Mouse (Mus musculus): Measurements from ENCODE around the gene 2310022A10Rik. TPM values are rescaled to one million over a fixed set of nuclear protein-coding genes. Genes with fewer than 3 reads are reported as not detected.

The 2310022A10Rik gene
- polyA plus RNA-seq, 1 experiment from 2014 or later, result 40.8 TPM

DNA sequence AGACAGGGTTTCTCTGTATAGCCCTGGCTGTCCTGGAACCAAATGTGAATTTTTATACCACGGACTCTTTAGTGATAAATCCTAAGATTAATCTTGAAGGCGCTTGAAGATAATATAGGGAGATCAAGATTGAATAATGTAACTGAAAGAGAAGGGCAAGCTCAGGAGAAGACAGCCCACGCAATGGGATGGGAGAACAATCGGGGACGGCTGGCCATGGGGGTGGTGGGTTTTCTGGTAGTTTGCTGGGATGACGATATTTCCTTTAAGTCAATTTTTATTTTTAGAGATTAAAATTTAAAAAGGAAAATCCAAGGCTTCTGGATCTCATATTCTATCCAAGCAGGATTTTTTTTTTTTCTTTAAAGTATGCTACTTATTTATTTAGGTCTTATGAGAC is 10.0 kb upstream of the 2310022A10Rik start:
- no peak for DNase-seq (ENCODE audit: low spot score)
- Histone ChIP-seq H3K4me3 (peak overlapping the region; percentile 53), H3K4me1 (peaks cover 27% of the 10 kb centered on the region), H3K9me3 (replicated peaks) (no peaks in the 10 kb centered on the region), H3K27me3 (ENCODE audit: low read depth, poor library complexity, severe bottlenecking) (no peaks in the 10 kb centered on the region), H3K27ac (peak overlapping the region; percentile 70), H3K36me3 (peaks cover 5% of the 10 kb centered on the region; the same call in 1 of the 2 replicates)
- WGBS, result 59% methylated on average over 6 of the region's 6 CpGs

DNA sequence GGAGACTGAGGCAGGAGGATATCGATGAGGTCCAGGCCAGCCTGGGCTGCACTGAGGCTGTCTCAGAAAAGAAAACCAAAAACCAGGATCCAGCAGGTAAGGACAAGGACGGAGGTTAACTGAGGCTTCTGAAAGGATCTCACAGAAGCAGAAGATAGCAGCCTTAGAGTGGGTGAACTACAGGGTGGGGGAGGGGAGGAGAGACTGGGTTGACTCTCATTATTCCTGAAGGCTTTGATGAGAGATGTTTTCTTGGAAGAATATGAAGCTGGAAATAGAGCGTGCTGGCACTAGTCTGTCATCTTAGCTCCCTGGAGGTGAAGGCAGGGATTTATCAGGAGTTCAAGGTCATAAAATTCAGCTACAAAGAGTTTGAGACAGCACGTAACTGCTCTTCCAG is 9.2 kb upstream of the 2310022A10Rik start:
- Histone ChIP-seq H3K36me3 (peaks cover 5% of the 10 kb centered on the region; the same call in 1 of the 2 replicates), H3K9me3 (replicated peaks) (no peaks in the 10 kb centered on the region), H3K4me3 (no peak overlapping the region), H3K4me1 (peaks cover 27% of the 10 kb centered on the region), H3K27ac (no peak overlapping the region), H3K27me3 (ENCODE audit: low read depth, poor library complexity, severe bottlenecking) (no peaks in the 10 kb centered on the region)
- WGBS, result 87% methylated on average over 4 of the region's 4 CpGs
- no peak for DNase-seq (ENCODE audit: low spot score)

DNA sequence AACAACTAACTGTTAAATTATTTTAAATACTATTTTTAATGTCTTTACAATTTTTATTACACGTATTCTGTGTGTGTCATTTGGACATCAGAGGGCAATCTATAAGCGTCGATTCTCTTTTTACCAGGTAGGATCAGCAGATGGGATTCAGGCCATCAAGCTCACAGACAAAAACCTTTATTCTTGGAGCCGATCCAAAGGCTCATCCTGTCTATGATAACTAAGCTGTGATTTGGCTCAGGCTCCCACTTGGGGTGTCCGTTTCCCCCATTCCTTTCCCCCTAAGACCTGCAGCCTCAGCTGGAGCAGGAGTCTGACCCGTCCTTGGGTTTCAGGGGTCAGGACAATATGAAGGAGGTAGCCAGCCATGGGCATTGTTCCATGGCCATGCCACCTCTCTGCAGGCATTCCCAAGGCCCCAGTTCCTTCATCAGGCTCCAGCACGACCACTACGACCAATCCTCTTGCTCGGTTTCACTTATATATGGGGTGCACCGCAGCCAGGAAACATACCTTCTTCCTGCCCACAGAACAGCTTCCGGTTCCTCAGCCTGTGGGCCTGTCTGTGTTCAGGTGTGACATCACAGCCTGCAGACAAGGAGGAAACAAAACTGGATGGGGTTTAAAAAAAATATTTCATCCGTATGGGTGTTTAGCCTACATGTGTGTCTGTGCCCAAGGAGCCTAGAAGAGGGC is 8.2 kb upstream of the 2310022A10Rik start:
- DNase-seq (ENCODE audit: low spot score), result no peak

DNA sequence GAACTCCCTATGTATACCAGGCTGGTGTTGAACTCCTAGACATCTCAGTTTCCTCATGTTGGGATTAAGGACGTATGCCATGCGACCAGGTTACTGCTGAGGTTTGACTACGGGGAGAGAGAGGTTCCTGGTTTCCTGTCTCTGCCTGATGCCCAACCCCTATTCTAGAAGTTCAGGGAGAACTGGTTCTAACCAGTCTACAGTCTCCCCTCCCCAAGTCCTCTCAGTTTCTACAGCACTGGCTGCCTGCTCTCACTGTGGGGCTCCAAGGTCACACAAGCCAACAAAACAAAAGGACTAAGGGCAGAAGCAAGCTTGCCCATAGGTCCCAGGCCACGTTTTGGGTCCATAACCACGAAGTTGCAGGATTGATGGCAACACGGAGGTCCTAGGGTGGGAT is 3.4 kb upstream of the 2310022A10Rik start:
- peaks cover 14% of the 10 kb centered on the region for H3K4me1 ChIP-seq
- WGBS, result 85% methylated on average over 6 of the region's 6 CpGs
- no peaks in the 10 kb centered on the region for H3K27me3 ChIP-seq (ENCODE audit: low read depth, poor library complexity, severe bottlenecking)
- no peak overlapping the region for H3K27ac ChIP-seq
- no peak overlapping the region for H3K4me3 ChIP-seq
- DNase-seq (ENCODE audit: low spot score), result no peak
- H3K9me3 ChIP-seq (replicated peaks), result no peaks in the 10 kb centered on the region
- no peaks in the 10 kb centered on the region for H3K36me3 ChIP-seq

More for the DNA sequence above, 8.2 kb upstream of the 2310022A10Rik start:
- peaks cover 22% of the 10 kb centered on the region for H3K4me1 ChIP-seq
- H3K36me3 ChIP-seq, result no peaks in the 10 kb centered on the region; the same call in 1 of the 2 replicates
- no peaks in the 10 kb centered on the region for H3K27me3 ChIP-seq (ENCODE audit: low read depth, poor library complexity, severe bottlenecking)
- H3K9me3 ChIP-seq (replicated peaks), result no peaks in the 10 kb centered on the region
- H3K27ac ChIP-seq, result no peak overlapping the region
- no peak overlapping the region for H3K4me3 ChIP-seq
- WGBS, result 90% methylated on average over 12 of the region's 12 CpGs

DNA sequence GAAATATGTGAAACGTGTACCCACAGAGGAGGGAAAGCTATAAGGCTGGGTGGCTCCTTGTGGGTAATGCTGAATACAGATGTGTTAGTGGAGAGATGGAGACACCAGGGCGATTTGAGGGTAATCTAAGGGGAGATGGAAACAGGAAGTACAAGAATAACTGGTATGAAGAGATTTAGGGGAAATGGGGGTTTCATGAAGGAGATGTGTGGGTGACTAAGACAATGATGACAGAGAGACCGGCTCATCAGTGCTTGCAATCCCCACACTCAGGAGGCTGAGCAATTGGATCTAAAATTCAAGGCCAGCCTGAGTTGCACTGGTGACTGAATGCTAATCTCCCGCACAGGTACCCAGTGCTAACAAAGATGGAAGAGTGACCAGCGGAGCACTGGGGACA is 963 bp upstream of the 2310022A10Rik start:
- H3K9me3 ChIP-seq (replicated peaks), result no peaks in the 10 kb centered on the region
- DNase-seq (ENCODE audit: low spot score), result no peak
- H3K36me3 ChIP-seq, result peaks cover 16% of the 10 kb centered on the region
- H3K4me1 ChIP-seq, result peaks cover 14% of the 10 kb centered on the region
- H3K27ac ChIP-seq, result no peak overlapping the region
- peak overlapping the region; percentile 85 for H3K4me3 ChIP-seq
- H3K27me3 ChIP-seq (ENCODE audit: low read depth, poor library complexity, severe bottlenecking), result no peaks in the 10 kb centered on the region
- 60% methylated on average over 5 of the region's 5 CpGs for WGBS

DNA sequence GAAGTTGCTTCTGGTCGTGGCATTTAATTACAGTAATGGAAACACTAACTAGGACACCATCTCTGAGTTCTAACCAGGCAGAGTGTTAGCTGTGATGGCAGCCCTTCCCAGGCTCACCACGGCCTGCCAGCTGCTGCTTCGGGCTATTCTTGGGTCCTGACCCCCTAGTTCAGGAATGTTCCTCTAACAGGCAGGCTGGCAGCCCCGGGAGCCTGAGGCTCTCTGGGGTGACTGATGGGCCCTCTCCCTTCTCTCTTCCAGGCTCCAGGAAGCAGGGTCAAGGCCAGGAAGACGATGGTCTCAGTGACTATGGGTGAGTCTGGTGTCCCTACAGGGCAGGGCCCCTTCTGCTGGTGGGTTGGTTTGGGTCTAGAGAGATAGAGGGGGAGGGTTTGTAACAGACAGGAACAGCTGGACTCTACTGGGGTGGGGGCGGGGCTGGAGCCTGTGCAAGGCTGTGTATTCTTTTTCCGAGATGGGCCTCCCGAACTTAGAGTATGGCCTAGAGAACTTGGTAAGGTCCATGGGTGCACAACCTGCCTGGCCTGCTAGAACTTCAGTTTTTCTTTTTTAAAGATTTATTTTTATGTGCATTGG is 7.4 kb downstream of the 2310022A10Rik start:
- Histone ChIP-seq H3K27ac (no peak overlapping the region; the same call in 1 of the 2 replicates), H3K9me3 (replicated peaks) (no peaks in the 10 kb centered on the region), H3K4me3 (no peak overlapping the region), H3K27me3 (ENCODE audit: low read depth, poor library complexity, severe bottlenecking) (no peaks in the 10 kb centered on the region), H3K4me1 (0 out of 2 replicates have a peak, but pooled peaks cover 3% of the 10 kb centered on the region), H3K36me3 (peaks cover 84% of the 10 kb centered on the region)
- no peak for DNase-seq (ENCODE audit: low spot score)
- WGBS, result 81% methylated on average over 8 of the region's 8 CpGs

DNA sequence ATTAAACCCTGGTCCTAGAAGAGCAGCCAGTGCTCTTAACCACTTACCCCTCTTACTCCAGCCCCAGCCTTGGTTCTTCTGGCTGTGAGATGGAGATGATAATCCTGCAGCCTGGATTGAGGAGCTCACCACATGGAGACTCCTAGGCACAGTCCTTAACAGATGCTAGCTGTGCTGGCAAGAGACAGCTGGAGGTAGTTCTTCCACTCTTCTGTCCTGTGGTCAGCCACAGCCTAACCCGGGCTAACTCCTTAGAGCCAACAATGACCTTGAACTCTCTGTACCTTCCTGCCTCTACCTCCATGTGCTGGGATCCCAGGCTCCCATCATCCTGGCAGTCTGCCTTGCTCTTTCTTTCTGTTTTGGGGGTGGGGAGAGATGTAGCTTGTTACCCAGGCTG is 7.9 kb downstream of the 2310022A10Rik start:
- peaks cover 84% of the 10 kb centered on the region for H3K36me3 ChIP-seq
- no peak for DNase-seq (ENCODE audit: low spot score)
- whole genome bisulfite sequencing, result 82% methylated on average over 1 of the region's 1 CpGs
- H3K27me3 ChIP-seq (ENCODE audit: low read depth, poor library complexity, severe bottlenecking), result no peaks in the 10 kb centered on the region
- 0 out of 2 replicates have a peak, but pooled peaks cover 3% of the 10 kb centered on the region for H3K4me1 ChIP-seq
- H3K9me3 ChIP-seq (replicated peaks), result no peaks in the 10 kb centered on the region
- H3K4me3 ChIP-seq, result no peak overlapping the region
- no peak overlapping the region; the same call in 1 of the 2 replicates for H3K27ac ChIP-seq

DNA sequence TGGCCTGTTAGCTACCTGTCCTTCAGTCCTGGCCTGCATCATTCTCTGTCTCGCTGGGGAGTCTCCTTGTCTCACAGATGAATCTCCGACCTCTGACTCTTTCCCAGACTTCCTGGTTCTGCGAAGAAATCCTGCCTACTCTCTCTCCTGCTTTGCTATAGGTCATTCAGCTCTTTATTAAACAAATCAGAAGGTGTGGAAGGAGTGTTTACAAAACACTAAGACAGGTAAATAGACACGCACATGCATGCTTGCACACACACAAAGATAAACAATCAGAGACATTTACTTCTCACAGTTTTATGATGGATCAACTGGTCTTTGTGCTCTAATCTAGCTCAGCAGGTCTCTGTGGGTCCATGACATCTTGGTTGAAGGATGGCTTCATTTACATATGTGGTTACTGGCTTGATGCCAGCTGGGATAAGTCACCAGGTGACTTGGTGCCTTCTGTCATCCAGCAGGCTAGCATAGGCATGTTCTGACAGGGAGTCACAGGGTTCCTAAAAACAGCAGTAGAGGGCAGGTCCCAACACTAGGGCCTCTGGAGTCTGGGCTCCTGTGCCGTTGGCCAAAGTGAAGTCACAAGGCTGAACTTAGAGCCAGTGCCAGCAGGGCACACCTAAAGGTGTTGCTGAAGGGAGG is 16.7 kb downstream of the 2310022A10Rik start:
- no peak overlapping the region for H3K27ac ChIP-seq
- H3K27me3 ChIP-seq (ENCODE audit: low read depth, poor library complexity, severe bottlenecking), result no peaks in the 10 kb centered on the region
- H3K9me3 ChIP-seq (replicated peaks), result no peaks in the 10 kb centered on the region
- no peak overlapping the region for H3K4me3 ChIP-seq
- no peaks in the 10 kb centered on the region for H3K4me1 ChIP-seq
- H3K36me3 ChIP-seq, result peaks cover 87% of the 10 kb centered on the region
- WGBS, result 92% methylated on average over 5 of the region's 5 CpGs
- no peak for DNase-seq (ENCODE audit: low spot score)

DNA sequence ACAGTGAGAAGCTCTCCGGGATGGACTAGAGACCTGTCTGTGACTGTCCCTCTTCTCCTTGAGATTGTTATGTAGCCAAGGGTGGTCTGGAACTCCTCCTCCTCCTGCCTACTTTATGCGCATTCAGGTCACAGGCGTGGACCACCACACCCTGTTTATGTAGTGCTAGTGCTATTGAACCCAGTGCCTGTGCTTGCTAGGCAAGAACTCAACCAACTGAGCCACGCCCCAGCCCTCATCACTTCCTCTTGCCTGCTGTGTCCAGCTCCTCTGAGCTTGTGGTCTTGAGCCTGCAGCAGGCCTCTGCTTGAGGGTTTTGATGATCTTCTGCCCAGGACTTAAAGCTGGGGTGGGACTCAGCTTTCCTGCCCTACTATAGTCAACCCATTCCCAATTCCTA is 19.1 kb downstream of the 2310022A10Rik start:
- 96% methylated on average over 4 of the region's 4 CpGs for WGBS
- Histone ChIP-seq H3K27me3 (ENCODE audit: low read depth, poor library complexity, severe bottlenecking) (no peaks in the 10 kb centered on the region), H3K4me3 (no peak overlapping the region), H3K36me3 (peaks cover 88% of the 10 kb centered on the region), H3K4me1 (no peaks in the 10 kb centered on the region), H3K27ac (no peak overlapping the region), H3K9me3 (replicated peaks) (no peaks in the 10 kb centered on the region)
- DNase-seq (ENCODE audit: low spot score), result no peak

DNA sequence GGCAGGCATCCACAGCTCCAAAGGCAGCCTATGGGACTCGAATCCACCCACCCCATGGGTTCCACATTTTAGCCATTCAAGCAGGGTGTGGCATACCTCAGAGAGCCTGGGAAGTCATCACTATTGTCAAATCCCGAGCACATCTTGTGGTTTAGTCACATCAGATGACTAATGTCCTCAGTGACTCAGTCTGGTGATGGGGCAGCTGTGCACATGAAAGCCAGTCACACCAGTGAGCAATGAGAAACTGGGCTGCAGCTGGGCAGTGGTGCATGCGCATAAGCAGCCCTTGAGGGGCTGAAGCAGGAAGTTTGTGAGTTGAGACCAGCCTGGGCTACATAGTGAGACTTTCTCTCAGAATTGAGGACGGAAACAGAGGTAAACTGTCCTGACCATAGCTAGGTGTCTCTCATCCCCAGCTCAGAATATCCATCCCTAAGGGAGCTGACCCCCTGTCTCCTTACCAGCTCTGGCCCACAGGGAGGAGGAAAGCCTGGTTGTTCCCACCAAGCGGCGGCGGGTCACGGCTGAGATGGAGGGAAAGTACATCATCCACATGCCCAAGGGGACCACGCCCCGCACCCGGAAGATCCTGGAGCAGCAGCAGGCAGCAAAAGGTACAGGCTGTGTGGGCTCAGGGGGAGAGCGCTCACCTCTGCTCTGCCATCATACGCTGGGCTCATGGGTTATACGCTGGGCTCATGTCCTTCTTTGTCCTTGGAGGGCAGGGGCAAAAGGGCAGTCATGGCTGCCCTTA is 21.3 kb downstream of the 2310022A10Rik start:
- no peak overlapping the region for H3K4me3 ChIP-seq
- WGBS, result 91% methylated on average over 14 of the region's 14 CpGs
- peaks cover 90% of the 10 kb centered on the region for H3K36me3 ChIP-seq
- no peak overlapping the region for H3K27ac ChIP-seq
- no peaks in the 10 kb centered on the region for H3K9me3 ChIP-seq (replicated peaks)
- no peaks in the 10 kb centered on the region for H3K27me3 ChIP-seq (ENCODE audit: low read depth, poor library complexity, severe bottlenecking)
- no peak for DNase-seq (ENCODE audit: low spot score)
- H3K4me1 ChIP-seq, result no peaks in the 10 kb centered on the region

DNA sequence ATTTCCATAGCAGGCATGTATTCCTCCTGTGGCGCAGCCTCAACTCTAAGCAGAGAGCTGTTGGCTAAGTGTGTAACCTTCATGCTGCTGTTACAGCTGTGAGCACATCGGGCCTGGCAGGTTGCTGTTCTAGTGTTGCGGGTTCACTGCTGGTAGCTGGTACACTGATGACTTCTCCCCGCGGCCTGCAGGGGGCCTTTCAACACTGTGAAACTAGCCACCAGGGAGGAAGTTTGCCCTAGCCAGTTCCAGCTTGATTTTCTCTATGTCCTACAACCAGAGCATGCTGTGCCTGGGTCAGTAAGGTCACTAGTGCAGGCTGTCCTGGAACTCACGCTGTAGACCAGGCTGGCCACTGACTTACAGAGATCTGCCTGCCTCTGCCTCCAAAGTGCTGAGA is 23.9 kb downstream of the 2310022A10Rik start:
- Histone ChIP-seq H3K27me3 (ENCODE audit: low read depth, poor library complexity, severe bottlenecking) (no peaks in the 10 kb centered on the region), H3K9me3 (replicated peaks) (no peaks in the 10 kb centered on the region), H3K36me3 (peaks cover 92% of the 10 kb centered on the region), H3K4me3 (no peak overlapping the region), H3K4me1 (no peaks in the 10 kb centered on the region), H3K27ac (no peak overlapping the region)
- WGBS, result 67% methylated on average over 6 of the region's 6 CpGs
- DNase-seq (ENCODE audit: low spot score), result peak; percentile 37

DNA sequence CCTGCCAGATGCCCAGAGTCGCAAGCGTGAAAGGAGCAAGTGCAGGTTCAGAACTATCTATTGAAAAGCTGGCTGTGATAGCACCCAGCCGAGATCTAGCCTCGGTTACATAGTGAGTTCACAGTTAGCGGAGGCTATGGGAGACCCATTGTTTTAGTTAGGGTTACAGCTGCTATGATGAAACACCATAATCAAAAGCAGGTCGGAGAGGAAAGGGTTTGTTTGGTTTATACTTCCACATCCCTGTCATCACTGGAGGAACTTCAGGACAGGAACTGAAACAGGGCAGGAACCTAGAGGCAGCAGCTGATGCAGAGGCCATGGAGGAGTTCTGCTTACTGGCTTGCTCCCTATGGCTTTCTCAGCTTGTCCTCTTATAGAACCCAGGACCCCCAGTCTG is 24.6 kb downstream of the 2310022A10Rik start:
- WGBS, result 93% methylated on average over 6 of the region's 6 CpGs
- DNase-seq (ENCODE audit: low spot score), result no peak
- Histone ChIP-seq H3K27me3 (ENCODE audit: low read depth, poor library complexity, severe bottlenecking) (no peaks in the 10 kb centered on the region), H3K36me3 (peaks cover 92% of the 10 kb centered on the region), H3K9me3 (replicated peaks) (no peaks in the 10 kb centered on the region), H3K4me1 (no peaks in the 10 kb centered on the region), H3K27ac (no peak overlapping the region), H3K4me3 (no peak overlapping the region)
